Mouse (Mus musculus) MEL (cell line): ENCODE measurements around the gene Btf3l4.

Source experiments
- CTCF ChIP-seq, 3 experiments: IDR thresholded peaks in 2 of 3; conservative IDR thresholded peaks in 1 of 3; 2 replicates each; pipeline ENCODE4 v1.5.1; 2011 to 2012; ENCODE audit warnings: low read length in 3 of 3, low read depth in 2 of 3, mild to moderate bottlenecking in 2 of 3, improper control_type of control experiment in 1 of 3, inconsistent platforms in 1 of 3, mixed read lengths in 1 of 3, moderate library complexity in 1 of 3; ENCODE audit not compliant: control insufficient read depth in 1 of 3, insufficient read depth in 1 of 3, poor library complexity in 1 of 3, severe bottlenecking in 1 of 3
- HCFC1 ChIP-seq: IDR thresholded peaks from 2 replicates; pipeline ENCODE4 v1.6.1; 2012; ENCODE audit warnings: low read depth, mild to moderate bottlenecking, inconsistent platforms, low read length, improper control_type of control experiment, moderate library complexity
- POLR2A ChIP-seq, 2 experiments: IDR thresholded peaks; 2 replicates each; pipeline ENCODE4 v1.6.1; 2011 to 2012; ENCODE audit warnings: low read length in 2 of 2, mild to moderate bottlenecking in 2 of 2, control low read depth in 1 of 2, improper control_type of control experiment in 1 of 2, low read depth in 1 of 2, moderate library complexity in 1 of 2; ENCODE audit not compliant: control insufficient read depth in 1 of 2, insufficient read depth in 1 of 2, poor library complexity in 1 of 2
- RAD21 ChIP-seq: IDR thresholded peaks from 2 replicates; pipeline ENCODE4 v1.6.1; 2011; ENCODE audit warnings: mild to moderate bottlenecking, low read depth, low read length, improper control_type of control experiment

DNA sequence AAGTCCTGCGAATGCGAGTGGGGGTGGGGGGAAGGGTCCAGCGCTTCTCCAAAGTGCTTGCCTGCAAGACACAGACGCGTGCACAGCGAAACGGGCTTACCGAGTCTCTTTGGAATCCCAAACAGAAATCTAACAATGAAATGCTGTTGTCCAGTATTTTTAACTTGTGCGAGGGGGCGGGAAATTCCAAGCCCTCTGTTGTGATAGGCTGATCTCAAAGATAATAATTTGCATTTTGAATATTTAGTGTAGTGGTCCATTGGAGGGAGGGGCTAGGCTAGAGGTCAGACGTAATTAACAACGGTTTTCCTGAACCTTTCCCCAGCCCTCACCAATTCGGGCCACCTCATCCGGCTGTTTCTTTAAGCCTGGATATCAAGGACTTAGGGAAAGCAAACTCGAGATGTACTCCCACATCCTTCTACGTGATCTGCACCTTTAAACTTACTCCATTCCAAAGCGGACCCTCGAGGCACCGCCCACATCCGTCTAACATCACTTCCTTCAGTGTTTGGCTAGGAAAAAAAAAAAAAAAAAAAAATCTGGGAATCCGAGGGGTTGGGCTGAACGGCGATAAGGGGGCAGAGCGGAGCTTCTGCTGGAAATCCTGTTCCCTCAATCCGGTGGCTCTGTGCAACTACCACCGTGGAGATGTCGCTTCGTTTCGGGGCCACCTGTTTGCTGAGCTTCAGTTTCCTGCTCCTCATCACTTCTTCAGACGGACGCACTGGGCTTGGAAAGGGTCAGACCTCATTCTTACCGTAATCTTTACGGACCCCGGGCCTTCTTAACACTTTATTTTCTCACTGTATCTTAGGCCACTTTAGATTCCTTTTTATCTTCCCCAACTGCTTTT is 929 bp upstream of the Btf3l4 start, which contains the start of gene Txndc12:
- no peak for TF ChIP-seq CTCF (IDR thresholded peaks at IDR 0.05 in 2 of 3, conservative IDR thresholded peaks at IDR 0.05 in 1 of 3; ENCODE audit: control insufficient read depth in 1 of 3, insufficient read depth in 1 of 3, low read depth in 2 of 3, low read length in 3 of 3, poor library complexity in 1 of 3, severe bottlenecking in 1 of 3)
- TF ChIP-seq HCFC1 = peak; percentile 86
- peak; percentile 63 to 85 for TF ChIP-seq POLR2A (IDR thresholded peaks at IDR 0.05; ENCODE audit: control insufficient read depth in 1 of 2, insufficient read depth in 1 of 2, low read depth in 1 of 2, low read length in 2 of 2, poor library complexity in 1 of 2)
- TF ChIP-seq RAD21 = no peak
